Mouse (Mus musculus) lung, postnatal 36 days (tissue): ENCODE measurements around the gene Ptprr.

Experiments
- DNase-seq: peaks from one replicate; pipeline ENCODE4 v3.0.0; 2022; ENCODE audit warnings: mixed read lengths

The Ptprr gene

DNA sequence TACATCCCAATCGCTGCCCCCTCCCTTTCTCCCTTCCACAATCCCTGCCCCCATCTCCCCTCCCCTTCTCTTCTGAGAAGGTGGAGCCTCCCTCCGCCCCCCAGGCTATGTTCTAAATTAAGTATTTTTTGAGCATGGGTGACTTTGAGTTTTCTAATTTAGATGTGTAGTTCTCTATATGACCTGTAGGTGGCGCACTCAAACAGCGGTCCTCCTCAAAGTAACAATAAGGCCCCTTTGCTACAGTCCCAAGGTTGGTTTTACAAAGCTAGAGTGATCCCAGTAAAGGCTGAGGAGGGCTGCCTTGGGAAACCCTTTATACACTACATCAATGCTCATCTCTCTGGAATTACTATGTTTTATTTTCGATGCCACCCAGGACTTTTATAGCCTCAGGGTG is 181.0 kb downstream of the Ptprr start:
- peak; percentile 41 for DNase-seq

DNA sequence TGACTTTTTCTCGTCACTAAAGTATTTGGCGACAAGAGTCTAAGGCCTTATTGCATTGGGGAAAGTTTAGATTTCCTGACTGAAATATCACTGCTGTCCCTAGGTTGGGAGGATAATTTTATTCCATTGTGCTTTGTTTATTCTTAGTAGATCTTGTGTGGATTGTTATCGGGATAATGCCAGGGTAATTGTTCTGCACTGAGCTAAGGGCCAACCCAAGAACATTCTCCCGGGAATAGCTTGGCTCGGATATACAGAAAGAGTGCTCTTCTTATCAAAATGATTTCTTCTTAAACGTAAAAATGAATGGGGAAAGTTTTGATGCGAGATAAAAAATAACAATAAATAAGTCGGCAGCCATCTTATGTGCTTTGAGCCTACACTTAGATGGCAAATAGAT is 183.5 kb downstream of the Ptprr start:
- DNase-seq: no peak

DNA sequence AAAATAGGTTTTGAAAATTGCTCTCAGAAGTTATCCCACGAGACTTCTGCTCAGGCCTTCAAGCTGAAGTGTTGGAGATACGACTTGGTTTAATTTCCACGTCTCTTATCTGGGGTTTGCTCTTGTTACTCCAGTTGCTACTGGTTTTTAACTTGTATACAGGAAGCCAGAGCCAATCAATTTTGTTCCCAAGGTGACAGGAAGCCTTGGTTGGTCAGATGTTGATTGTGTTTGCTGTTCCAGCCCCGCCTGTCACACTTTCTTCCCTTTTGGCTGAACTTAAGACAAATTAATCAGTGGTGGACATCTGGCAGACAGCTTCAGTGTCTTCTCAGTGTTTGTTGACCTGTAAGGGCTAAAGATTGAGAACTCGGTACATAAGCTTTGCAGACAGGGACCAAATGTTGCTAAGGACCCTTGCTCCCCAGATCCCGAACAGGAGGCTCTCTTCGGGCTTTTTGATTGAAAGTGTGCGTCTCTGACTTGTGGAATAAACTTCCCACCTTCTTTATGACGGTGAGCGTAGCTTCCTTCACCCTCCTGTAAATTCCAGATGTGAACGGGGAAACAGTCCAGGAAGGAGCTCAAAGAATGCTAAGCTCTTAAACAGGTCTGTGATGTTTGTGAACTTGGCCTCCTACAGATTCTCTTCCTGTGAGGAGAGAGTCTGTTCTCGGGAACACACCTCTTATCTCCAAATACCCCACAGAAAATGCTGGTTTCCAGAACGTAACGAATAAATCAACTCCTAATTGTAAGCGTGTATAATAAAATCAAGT is 187.8 kb downstream of the Ptprr start:
- peak; percentile 79 for DNase-seq

DNA sequence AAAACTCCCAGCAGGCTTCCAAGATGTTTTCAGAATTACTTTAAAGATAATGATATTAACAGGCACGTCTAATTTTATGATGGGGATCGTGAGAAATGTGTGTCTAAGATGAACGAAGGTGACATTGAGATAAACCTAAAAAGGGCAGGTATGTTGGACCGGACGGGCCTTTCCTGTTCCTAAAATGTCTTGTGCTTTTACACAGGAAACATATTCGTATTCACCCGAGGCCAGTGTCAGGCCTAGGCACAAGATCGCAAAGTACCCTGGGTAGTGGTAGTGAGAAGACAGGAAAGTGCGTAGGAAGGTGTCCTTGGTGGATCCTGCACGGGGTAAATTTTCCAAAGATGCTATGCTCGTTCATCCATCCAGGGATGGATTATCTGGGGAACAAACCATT is 188.4 kb downstream of the Ptprr start:
- DNase-seq: peak; percentile 34

DNA sequence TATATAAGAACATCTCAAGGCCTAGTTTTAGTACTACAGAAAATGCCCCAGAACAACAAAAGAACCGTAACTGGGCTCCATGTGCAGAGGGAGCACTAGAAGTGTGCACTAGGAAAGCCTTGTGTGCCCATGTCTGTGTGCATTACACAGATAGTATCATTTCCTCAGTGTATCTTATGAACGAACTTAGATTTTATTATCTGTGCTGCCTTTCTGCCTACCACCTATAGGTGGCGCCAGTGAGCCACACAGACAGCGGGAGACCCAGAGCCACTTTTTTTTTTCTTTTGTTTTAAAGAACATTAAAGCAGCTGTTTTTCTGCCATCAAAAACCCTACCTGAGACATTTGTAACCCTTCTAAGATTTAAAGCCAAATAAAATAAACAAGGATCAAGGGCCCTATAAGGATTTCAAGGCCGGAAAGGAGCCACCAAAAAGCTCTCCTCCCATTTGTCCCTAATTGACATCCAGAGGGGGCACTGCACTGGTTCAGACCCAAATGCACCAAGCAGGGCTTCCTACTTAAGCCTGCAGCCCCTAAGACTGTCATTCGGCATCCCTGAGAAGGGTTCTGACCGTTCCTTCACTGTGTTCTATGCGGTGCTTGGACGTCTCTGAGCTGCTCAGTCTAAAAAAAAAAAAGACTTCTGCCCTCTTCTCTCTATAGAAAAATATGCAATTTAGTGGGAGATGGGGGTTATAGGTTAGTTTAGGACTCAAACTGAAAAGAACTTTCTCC is 190.1 kb downstream of the Ptprr start:
- peak; percentile 65 for DNase-seq

DNA sequence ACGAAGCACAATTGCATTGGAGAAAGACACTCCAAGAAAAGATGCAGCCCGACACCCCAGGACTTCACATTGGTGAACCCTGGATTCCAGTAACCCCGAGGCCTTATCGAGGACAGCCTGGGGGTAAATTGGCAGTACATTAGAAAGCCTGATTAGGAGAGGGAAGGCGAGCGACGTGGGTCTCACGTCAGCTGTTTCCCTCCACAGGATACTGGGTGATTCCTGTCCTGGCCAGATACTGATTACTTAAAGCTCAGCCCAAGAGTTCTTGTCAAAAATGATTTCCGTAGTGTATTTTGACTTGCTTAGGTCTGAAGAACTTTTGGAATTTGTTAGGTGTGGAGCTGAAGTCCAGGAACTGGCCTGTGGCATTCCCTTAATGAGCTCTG is 190.7 kb downstream of the Ptprr start:
- peak; percentile 48 for DNase-seq

DNA sequence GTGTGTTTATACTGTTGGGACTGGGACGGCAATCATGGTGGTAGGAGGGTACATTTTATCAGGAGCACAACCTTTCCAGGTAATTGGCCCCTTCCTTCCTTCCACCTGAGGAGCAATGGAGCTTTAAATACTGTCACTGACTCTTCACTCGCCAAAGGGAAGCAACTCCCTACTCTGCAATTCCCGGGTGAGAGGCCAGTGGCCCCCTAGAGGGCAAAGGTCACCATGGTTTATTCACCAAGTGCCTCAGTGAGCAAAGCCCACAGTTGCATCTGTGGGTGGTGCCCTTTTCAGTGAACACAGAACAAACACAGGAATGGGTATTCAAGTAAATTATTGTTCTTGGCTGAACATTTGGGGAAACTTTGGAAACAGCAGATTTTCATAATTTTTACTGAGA is 194.1 kb downstream of the Ptprr start:
- no peak for DNase-seq

DNA sequence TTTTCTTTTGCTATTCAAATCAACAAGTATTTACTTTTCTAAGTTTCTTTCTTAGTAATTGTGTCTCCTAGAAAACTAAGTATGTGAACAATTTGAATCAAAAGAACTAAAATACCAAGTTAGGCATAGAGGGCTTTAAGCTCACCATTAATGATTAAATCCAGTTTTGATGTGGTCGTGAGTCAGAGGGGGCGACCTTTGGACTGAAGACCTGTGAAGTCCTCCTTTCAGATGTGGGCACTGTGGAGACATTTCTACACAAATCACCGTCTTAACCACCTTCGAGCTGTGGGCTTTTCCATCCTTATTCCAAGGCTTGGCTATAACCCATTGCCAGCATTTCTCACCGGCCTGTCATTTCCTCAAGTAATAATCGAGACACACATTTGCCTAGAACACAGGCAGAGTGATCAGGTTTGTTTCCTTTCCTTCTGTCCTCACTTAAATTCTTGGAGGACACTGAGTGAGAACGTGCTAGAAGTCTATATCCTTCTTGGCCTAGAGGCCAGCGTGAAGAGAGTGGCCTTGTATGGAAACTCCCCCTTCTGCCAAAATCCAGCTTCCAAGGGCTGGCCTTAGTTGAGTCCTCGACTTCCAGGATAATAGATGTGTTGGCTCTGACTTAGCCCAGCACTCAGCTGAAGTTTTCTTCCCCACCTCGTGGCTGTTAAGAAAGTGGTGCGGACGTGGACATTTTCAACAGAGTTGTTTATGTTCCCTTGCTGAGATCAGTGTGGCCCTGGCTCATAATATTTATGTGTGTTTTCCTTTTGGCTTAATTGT is 202.5 kb downstream of the Ptprr start:
- peak; percentile 77 for DNase-seq

DNA sequence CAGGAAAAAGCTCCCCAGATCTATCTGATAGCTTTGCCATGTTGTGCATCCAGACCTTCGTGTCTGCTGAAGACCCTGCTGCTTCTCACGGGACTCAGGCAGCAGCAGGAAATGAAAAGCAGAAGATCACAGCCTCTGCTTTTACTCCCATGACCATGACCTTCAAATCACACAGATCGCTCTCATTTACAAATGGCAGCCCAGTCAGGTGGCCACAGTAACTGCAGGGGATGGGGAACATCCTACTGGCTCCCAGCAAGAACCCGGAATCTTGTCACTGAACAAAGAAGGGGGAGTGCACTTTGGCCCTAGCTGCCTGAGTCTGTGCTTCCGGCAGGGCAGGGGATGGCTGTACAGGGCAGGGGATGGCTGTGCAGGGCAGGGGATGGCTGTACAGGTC is 217.3 kb downstream of the Ptprr start:
- DNase-seq: no peak

DNA sequence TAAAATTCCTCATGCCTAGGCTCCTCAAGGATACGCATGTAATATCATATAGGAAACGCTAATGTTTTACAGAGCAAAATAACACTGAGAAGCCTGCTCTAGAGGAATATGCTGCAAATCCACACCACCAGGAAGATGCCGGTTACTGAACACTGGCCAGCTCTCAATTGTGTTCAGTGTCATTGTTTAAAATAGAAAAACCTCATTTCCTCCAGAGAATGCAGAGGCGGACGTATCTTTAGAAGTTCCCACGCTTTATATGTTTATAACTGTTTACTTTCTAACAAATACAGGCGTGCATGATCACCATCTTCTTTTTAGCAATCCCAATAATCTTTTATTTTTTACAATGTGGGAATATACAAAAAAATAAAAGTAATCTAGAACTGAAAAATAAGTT is 224.2 kb downstream of the Ptprr start:
- peak; percentile 61 for DNase-seq

DNA sequence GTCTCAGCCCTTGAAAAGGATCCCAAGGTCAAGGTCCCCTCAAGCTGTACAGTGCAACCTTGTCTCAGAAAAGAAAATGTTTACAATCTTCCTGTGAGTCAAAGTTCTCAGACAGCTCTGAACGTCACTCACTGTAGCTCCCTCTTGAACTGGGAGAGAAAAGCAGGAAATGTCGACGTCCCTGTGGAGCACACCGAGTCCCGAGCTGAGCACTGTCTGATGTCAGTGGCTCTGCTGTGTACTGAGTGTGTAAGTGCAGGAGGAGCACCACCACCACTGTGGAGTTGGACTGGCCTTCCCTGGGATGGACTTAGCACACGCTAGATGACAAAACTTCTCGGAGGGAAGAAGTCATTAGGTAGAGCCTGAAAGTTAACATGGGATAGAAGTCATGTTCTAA is 225.4 kb downstream of the Ptprr start:
- peak; percentile 62 for DNase-seq

DNA sequence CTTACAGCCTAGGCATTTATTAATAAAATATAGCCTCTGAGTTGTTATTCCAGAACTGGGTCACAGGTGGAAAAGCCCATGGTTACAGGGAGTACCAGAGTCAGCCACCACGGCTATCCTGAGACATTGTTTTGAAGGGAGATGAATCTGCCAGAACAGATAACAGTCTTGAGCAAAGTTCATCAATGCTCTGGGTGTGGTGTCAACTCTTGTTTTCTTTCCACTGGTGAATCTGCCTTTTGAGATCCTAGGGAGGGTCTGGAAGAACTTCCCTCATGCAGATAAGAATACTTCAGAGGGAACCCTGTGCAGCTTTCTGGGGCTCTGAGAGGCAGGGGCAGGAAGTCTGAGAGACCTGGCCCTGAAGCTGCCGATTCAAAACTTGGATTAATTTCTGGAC is 227.6 kb downstream of the Ptprr start:
- peak; percentile 51 for DNase-seq

DNA sequence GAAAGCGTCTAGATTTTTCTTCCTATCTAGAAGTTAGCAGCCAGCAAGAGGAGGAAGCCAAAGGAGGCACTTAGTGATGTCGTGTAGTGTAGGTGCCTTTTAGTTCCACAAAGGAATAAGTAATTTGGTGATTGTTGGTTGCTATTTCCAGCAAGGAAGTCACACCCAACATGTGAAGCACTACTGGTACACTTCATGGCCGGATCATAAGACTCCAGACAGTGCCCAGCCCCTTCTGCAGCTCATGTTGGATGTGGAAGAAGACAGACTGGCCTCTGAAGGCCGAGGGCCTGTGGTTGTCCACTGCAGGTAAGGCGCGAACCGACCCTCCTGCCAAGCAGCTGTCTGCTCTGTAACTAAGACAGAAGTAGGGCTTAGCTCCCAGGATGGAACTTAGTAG is 234.7 kb downstream of the Ptprr start:
- peak; percentile 33 for DNase-seq

DNA sequence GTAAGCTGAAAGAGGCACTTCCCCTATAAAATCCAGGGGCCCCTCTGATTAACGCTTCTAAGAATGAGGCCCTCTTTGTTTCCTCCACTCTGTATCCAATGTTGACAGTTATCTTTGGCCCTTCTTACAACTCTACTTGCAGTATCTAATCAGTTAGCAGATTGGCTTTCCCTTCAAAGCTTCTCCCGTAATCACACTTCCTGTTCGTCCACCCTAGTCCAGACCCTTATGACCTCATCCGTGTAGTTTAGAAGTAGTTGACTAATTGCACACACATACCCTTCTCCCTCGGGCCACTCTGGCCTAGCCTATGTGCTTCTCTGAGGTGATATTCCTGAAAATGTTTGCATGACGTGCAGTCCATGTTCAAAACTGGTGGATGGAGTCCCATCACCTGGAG is 236.0 kb downstream of the Ptprr start:
- DNase-seq: peak; percentile 17

DNA sequence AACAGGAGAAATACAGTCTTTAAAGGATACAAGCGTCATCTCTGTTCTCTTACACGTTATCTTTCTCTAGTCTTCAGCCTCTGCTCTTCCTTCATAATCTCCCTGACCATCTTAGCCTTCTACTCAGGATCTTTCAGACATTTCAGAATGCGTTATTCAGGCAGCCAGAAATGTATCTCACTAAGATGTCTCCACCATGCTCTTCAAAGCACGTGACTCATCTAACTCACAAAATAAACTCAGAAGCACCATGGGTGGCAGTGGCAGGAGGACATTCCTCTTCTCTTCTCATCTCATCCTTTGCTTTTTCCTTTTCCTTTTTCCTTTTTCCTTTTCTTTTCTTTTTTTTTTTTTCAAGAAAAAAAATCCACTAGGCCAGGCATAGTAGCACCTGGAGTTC is 241.3 kb downstream of the Ptprr start:
- no peak for DNase-seq

DNA sequence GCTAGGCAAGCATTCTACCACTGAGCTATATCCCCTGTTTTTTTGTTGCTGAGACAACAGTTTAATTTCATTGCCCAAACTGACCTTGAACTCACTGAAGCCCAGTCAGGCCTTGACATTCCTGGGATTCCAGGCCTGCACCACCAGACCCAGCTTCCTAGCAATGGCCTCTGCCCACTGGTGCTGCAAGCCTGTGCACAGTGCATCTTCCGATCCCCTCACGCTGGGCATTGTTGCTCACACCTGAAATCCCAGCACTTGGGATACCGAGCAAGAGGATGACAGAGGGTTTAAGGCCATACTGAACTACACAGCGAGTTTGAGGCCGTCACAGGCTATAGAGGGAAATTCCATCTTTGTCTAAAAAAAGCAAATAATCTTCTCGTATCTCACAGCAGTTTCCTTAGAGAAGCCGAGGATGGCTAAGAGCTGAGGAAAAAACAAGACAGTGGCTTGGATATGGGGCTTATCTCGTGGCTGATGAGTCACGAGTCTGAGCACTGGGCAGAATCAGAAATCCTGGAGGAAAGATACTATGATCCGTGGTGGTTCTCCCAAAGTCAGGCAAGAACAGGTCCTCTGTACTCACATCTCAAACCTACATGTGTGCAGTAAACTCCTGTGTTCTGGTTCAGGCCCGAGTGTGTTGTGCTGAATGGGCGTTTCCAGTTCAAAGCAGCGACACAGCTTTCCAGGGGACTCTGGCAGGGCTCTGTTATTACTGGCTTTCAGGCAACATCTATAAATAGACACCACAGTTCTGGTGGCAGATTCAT is 242.8 kb downstream of the Ptprr start:
- peak; percentile 40 for DNase-seq

DNA sequence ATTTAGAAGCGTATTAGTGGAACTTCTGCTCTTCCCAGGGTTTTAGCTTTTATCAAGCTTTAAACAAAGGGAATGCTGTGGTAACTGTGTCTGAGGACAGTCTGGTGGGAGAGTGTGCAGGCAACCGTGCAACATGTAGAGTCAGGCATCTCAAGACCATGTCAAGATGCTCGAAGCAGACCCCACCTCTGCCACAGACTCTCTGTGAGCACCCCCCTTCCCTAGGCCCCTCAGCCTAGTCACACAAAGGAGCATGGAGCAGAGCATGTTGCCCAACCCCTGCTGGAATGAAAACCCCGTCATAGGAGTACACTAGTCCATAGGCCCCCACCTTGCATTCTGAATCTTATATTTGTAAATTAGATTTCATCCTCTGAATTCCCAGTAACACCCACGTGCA is 243.5 kb downstream of the Ptprr start:
- DNase-seq: no peak

DNA sequence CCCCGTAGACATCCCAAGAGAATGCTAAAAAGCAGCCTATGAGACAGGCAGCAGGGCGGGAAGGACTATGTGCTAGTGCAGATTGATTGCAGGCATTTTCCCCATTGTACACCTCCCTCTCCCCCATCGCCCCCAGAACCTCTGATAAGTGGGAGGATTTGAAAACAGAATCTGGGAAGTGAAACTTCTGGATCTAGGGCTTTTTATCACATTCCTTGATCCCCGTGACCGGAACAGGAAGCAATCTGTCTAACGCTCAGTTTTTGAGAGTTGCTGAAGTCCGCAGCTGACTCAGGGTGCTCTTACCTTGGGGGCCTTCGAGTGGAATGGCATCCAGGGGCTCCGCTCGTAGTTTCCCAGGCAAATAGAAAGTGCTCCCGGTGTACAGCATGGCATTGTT is 246.5 kb downstream of the Ptprr start:
- DNase-seq: no peak

DNA sequence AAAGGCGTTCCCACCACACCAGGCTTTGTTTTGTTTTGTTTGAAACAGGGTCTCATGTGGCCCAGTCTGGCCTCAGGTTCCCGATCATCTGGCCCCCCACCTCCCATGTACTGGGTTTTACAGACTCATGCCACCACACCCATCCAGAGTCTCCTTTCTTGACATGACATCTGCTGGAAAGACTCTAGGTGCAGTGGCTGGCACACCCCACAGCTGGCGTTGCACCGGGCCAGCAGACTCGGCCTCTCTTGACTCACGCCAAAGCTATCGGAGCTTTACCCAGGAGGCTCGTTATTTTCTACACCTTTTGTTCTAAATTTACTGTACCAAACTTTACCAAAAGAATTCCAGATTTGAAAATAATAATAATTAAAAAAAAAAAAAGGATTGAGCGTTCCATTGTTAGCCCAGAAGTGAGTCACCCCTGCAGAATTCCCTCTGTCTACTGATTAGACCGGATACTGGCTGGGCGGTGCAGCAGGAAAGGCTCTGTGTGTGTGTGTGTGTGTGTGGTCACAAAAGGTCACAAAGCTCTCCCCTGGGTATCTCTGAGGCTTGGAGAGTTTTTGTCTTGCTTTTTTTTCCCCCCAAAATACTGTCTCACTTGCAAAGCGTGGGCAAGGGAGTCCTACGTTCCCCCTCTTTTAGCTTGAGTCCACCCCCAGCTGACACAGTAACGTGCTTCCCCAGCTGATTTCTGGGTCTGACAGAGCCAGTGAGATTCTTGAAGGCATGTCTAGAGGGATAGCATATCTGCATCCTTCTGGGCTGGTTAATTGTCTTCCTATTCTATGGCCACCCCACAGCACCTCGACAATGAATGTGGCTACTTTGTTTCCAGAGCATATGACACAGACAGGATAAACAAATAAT is 248.8 kb downstream of the Ptprr start:
- peak; percentile 85 for DNase-seq

DNA sequence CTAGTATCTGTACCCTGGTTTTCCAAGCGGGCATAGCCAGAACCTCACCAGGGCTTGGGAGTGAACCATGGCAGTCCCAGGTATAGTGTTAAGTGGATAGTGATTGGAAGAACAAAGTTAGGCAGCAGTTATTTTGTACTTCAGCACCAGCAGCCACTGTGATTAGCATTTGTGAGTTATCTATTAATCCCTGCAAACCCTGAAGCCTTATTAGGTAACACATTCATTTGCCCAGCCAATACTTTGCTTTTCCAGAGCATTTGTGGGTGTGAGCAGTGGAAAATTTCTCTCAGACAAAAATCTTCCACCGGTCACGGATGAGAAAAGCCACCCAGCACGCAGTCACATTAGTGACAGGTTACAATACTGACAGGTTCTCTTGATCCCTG is 249.4 kb downstream of the Ptprr start:
- DNase-seq: no peak

DNA sequence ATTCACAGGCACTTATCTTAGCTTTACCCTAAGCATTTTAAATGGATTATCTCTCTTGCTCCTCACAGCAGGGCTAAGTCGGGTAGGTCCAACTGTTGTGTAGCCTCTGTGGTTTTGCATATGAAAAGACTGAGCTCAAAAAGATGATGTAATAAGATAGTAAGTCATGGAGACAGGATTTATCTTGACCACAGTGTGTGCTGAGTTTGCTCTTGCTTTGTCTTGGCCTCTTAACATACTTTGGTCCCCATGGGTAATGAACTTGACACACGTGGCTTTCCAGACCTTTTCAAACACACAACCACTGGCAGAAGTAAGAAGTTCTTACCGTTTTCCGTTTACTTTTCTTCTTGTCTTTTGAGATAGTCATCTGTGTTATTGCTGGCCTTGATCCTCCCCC is 250.3 kb downstream of the Ptprr start:
- no peak for DNase-seq
